11 mouse cellular contexts compared by ENCODE assay signal in the genomic region with DNA sequence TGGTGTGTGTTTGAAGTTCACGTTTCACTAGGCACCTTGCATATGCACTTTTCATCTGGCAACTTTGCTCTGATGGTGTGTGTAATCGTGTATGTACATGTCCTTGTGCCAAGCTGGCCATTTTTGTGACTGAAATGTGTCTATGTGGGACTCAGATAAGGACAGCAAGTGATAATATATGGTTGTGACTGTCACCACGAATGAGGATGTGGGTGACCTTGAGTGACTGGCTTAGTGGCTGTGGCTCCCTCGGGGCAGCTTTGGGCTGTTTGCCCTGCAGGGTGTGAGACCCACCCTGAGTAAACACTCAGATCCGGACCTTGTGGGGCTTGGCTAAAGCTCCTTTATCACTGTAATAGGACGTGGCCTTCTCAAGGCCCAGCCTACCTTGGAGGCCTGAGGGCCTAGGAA. TPM values are rescaled to one million over a fixed set of nuclear protein-coding genes. Genes with fewer than 3 reads are reported as not detected.
DNase-seq lines count a peak whose midpoint lies in the region; ATAC-seq lines count a peak whose summit lies in the region.
"Had no signal": no experiment of that assay in that cellular context is flagged by ENCODE, and none has a peak within 500 bp of the region (broad histone marks: within the 10 kb centered on the region; RNA-seq: fewer than 3 reads in every experiment).

No protein-coding gene starts in this region.

- peak; percentile 39 for ATAC-seq in intestine, embryonic 16.5 days
- peak; percentile 53 for ATAC-seq in lung, embryonic 16.5 days (ENCODE audit: low read depth)
- ATAC-seq in heart, embryonic 11.5 days (replicated peaks; ENCODE audit: insufficient number of reproducible peaks, low FRiP score, low TSS enrichment) = no peak
- ATAC-seq: activated CD4-positive, CD25-positive, alpha-beta regulatory T cell, adult 4 months; midbrain, embryonic 13.5 days had no signal

- no peaks in the 10 kb centered on the region for H3K36me3 ChIP-seq in intestine, embryonic 16.5 days (ENCODE audit: control insufficient read depth, insufficient read depth, low read length)
- no peaks in the 10 kb centered on the region for H3K36me3 ChIP-seq in lung, embryonic 16.5 days (ENCODE audit: control insufficient read depth, insufficient read depth, low read length)
- H3K36me3 ChIP-seq in heart, embryonic 11.5 days (ENCODE audit: control insufficient read depth, insufficient read depth, low read length) = no peaks in the 10 kb centered on the region
- H3K36me3 ChIP-seq: embryonic facial prominence, embryonic 12.5 days; midbrain, embryonic 13.5 days had no signal

- H3K9me3 ChIP-seq in intestine, embryonic 16.5 days (ENCODE audit: control insufficient read depth, low read length) = no peaks in the 10 kb centered on the region
- H3K9me3 ChIP-seq in lung, embryonic 16.5 days (ENCODE audit: control insufficient read depth, low read length) = no peaks in the 10 kb centered on the region
- H3K9me3 ChIP-seq in heart, embryonic 11.5 days (replicated peaks; ENCODE audit: control insufficient read depth, low read length) = no peaks in the 10 kb centered on the region
- H3K9me3 ChIP-seq: embryonic facial prominence, embryonic 12.5 days; midbrain, embryonic 13.5 days had no signal

- no peak overlapping the region for H3K9ac ChIP-seq in intestine, embryonic 16.5 days (ENCODE audit: low read depth, low read length)
- H3K9ac ChIP-seq in lung, embryonic 16.5 days (ENCODE audit: low read length) = no peak overlapping the region
- no peak overlapping the region for H3K9ac ChIP-seq in heart, embryonic 11.5 days (ENCODE audit: low read depth, low read length)
- H3K9ac ChIP-seq: embryonic facial prominence, embryonic 12.5 days; midbrain, embryonic 13.5 days had no signal

- 39% methylated on average over 6 of the region's 6 CpGs for WGBS in intestine, embryonic 16.5 days
- WGBS in lung, embryonic 16.5 days = 33% methylated on average over 6 of the region's 6 CpGs
- 46% methylated on average over 6 of the region's 6 CpGs for WGBS in heart, embryonic 11.5 days (ENCODE audit: insufficient replicate concordance)

- DNase-seq in ZHBTc4 (ENCODE audit: low read depth, low spot score) = peak; percentile 50
- DNase-seq in spleen, adult 18-20 months = peak; percentile 36 to 49
- DNase-seq in heart, postnatal 14 days = no peak
- no peak for DNase-seq in Muller cell, postnatal 12 days (ENCODE audit: inconsistent ontology term)
- no peak for DNase-seq in kidney, postnatal 25 days

- H3K27ac ChIP-seq in intestine, embryonic 16.5 days (ENCODE audit: low read length) = peak overlapping the region; percentile 46
- H3K27ac ChIP-seq in lung, embryonic 16.5 days (ENCODE audit: low read length) = no peak overlapping the region; the same call in 1 of the 2 replicates
- H3K27ac ChIP-seq in heart, embryonic 11.5 days (ENCODE audit: low read depth, low read length) = no peak overlapping the region
- H3K27ac ChIP-seq: embryonic facial prominence, embryonic 12.5 days; midbrain, embryonic 13.5 days had no signal

- H3K27me3 ChIP-seq in intestine, embryonic 16.5 days (replicated peaks; ENCODE audit: control insufficient read depth, insufficient read depth, low read length) = no peaks in the 10 kb centered on the region
- H3K27me3 ChIP-seq in lung, embryonic 16.5 days (ENCODE audit: control insufficient read depth, insufficient read depth, low read depth, low read length) = no peaks in the 10 kb centered on the region; the same call in 1 of the 2 replicates
- peaks cover 8% of the 10 kb centered on the region; the same call in 1 of the 2 replicates for H3K27me3 ChIP-seq in heart, embryonic 11.5 days (ENCODE audit: control insufficient read depth, insufficient read depth, low read length)

- H3K4me2 ChIP-seq in intestine, embryonic 16.5 days (ENCODE audit: low read depth, low read length) = no peak overlapping the region
- no peak overlapping the region for H3K4me2 ChIP-seq in lung, embryonic 16.5 days (ENCODE audit: low read depth, low read length)
- H3K4me2 ChIP-seq in heart, embryonic 11.5 days = no peak overlapping the region
- H3K4me2 ChIP-seq: embryonic facial prominence, embryonic 12.5 days; midbrain, embryonic 13.5 days had no signal

- intact Hi-C loops in heart, postnatal 14 days (cut with DNase I) = no loop called here

- H3K4me3 ChIP-seq in intestine, embryonic 16.5 days (ENCODE audit: low read length) = no peak overlapping the region
- no peak overlapping the region for H3K4me3 ChIP-seq in lung, embryonic 16.5 days (ENCODE audit: low read length)
- H3K4me3 ChIP-seq in heart, embryonic 11.5 days (ENCODE audit: low read depth, low read length) = no peak overlapping the region
- H3K4me3 ChIP-seq: embryonic facial prominence, embryonic 12.5 days; midbrain, embryonic 13.5 days had no signal

- H3K4me1 ChIP-seq in intestine, embryonic 16.5 days (ENCODE audit: control insufficient read depth, insufficient read depth, low read length) = peaks cover 28% of the 10 kb centered on the region
- peaks cover 9% of the 10 kb centered on the region for H3K4me1 ChIP-seq in lung, embryonic 16.5 days (replicated peaks; ENCODE audit: control insufficient read depth, insufficient read depth, low read length)
- H3K4me1 ChIP-seq in heart, embryonic 11.5 days (ENCODE audit: control insufficient read depth, insufficient read depth, low read length) = peaks cover 15% of the 10 kb centered on the region

RNA-seq across cellular contexts. Expression of a gene that starts 0.3 kb away (rescaled TPM):
- 101 and 106 TPM in 2 replicates for polyA plus RNA-seq in intestine, embryonic 16.5 days (2015; fragmentation: Nextera tagmentation; extraction: Ambion mirVana)
- 43.0 and 46.5 TPM in 2 replicates for polyA plus RNA-seq in lung, embryonic 16.5 days (2015; fragmentation: Nextera tagmentation; extraction: Ambion mirVana)
- polyA plus RNA-seq in heart, embryonic 11.5 days (2014; fragmentation: Nextera tagmentation; extraction: Ambion mirVana) = 44.4 and 48.9 TPM in 2 replicates
- 10 to 100 TPM; 17.0 to 40.3 TPM for total RNA-seq in heart, postnatal 14 days (2021)

RNA-seq across cellular contexts. Expression of a gene that starts 14.5 kb away (rescaled TPM):
- polyA plus RNA-seq in intestine, embryonic 16.5 days (2015; fragmentation: Nextera tagmentation; extraction: Ambion mirVana) = 13.4 and 17.3 TPM in 2 replicates
- polyA plus RNA-seq in lung, embryonic 16.5 days (2015; fragmentation: Nextera tagmentation; extraction: Ambion mirVana) = 19.6 and 22.6 TPM in 2 replicates
- 13.7 and 18.9 TPM in 2 replicates for polyA plus RNA-seq in heart, embryonic 11.5 days (2014; fragmentation: Nextera tagmentation; extraction: Ambion mirVana)
- 10 to 100 TPM; 12.4 to 13.5 TPM for total RNA-seq in heart, postnatal 14 days (2021)

RNA-seq across cellular contexts. Expression of a gene that starts 31.3 kb away (rescaled TPM):
- 60.9 and 61.8 TPM in 2 replicates for polyA plus RNA-seq in intestine, embryonic 16.5 days (2015; fragmentation: Nextera tagmentation; extraction: Ambion mirVana)
- polyA plus RNA-seq in lung, embryonic 16.5 days (2015; fragmentation: Nextera tagmentation; extraction: Ambion mirVana) = 115 and 118 TPM in 2 replicates
- 15.4 and 16.0 TPM in 2 replicates for polyA plus RNA-seq in heart, embryonic 11.5 days (2014; fragmentation: Nextera tagmentation; extraction: Ambion mirVana)
- total RNA-seq in heart, postnatal 14 days (2021) = 10 to 100 TPM; 38.6 to 41.8 TPM

Comparison
In these comparisons a context has a peak if more than half of its experiments do, and no peak if none do; other contexts are left out.
1. DNase-seq: peak in ZHBTc4 (single experiment) and spleen, adult 18-20 months (2 of 2); none in heart, postnatal 14 days (0 of 2), Muller cell, postnatal 12 days (single experiment) and kidney, postnatal 25 days (0 of 2).